Mouse (Mus musculus): ENCODE results near the gene Fer. TPM values are rescaled to one million over a fixed set of nuclear protein-coding genes. Genes with fewer than 3 reads are reported as not detected.

The Fer gene
- polyA plus RNA-seq, 1 experiment from 2014 or later: 29.7 TPM

DNA sequence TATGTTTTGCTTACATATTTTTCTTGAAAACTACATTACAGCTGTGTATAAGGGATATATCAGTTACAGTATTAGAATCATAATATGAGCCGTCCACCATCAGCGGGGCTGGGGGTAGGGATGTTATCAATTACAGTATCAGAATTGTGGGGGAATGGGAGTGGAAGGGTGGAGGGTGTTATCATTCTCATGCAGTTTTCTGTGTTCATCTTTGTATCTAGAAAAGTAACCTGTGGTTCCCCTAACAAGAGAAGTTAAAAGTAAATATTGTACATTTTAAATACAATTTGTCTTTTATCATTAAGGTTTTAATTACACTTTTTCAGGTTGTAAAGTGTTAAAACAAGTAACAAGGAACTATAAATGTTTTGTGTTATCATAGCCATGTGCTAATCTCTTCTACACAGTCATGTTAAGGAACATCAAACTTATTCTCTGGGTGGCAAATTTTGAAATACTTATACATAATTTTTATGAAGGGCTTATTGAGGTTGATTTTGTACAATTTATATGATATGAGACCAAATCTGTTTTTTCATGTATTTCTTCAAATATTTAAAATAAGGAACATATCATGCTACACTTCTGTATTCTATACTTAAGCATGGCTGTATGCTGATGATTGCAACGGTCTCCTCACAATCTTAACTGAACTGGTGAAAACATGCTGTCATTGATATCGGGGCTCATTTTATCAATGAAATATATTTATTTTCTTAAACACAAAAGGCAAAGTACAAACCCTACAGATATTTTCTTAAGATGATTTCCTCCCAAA, 116.1 kb downstream of the Fer start:
- Histone ChIP-seq H3K9ac (ENCODE audit: low read length) (no peak overlapping the region), H3K27ac (ENCODE audit: low read length) (no peak overlapping the region), H3K27me3 (ENCODE audit: control insufficient read depth, insufficient read depth, low read length) (no peaks in the 10 kb centered on the region), H3K9me3 (replicated peaks; ENCODE audit: control insufficient read depth, low read length) (no peaks in the 10 kb centered on the region), H3K36me3 (ENCODE audit: control insufficient read depth, insufficient read depth, low read length) (0 out of 2 replicates have a peak, but pooled peaks cover 4% of the 10 kb centered on the region), H3K4me1 (ENCODE audit: control insufficient read depth, insufficient read depth, low read length) (0 out of 2 replicates have a peak, but pooled peaks cover 3% of the 10 kb centered on the region), H3K4me3 (replicated peaks; ENCODE audit: low read length) (no peak overlapping the region), H3K4me2 (ENCODE audit: low read depth, low read length) (no peak overlapping the region)
- ATAC-seq (ENCODE audit: insufficient read depth, low FRiP score): no peak
- 80% methylated on average over 4 of the region's 4 CpGs for WGBS

DNA sequence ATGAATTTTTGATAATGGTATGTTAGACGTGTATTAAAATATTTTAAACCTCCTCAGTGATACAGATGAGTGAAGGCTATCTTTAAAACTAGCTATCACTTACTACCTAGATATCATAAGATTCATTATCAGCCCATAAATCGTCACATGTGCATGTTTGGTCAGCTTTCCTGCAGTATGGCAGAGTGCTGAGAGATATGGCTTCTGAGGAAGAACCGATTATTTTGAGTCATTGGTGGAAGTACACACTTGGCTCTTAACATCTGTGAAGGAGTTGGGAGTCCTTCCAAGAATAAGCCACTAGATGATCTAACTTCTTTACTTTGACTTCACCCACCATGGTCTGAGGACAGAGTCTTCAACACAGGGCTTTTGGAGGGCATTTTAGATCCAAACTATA, 117.3 kb downstream of the Fer start:
- no peak overlapping the region for H3K4me3 ChIP-seq (replicated peaks; ENCODE audit: low read length)
- 0 out of 2 replicates have a peak, but pooled peaks cover 4% of the 10 kb centered on the region for H3K36me3 ChIP-seq (ENCODE audit: control insufficient read depth, insufficient read depth, low read length)
- H3K27ac ChIP-seq (ENCODE audit: low read length): no peak overlapping the region
- H3K9ac ChIP-seq (ENCODE audit: low read length): no peak overlapping the region
- no peak for ATAC-seq (ENCODE audit: insufficient read depth, low FRiP score)
- no peaks in the 10 kb centered on the region for H3K4me1 ChIP-seq (ENCODE audit: control insufficient read depth, insufficient read depth, low read length)
- no peaks in the 10 kb centered on the region for H3K27me3 ChIP-seq (ENCODE audit: control insufficient read depth, insufficient read depth, low read length)
- 70% methylated on average over 3 of the region's 3 CpGs for WGBS
- H3K9me3 ChIP-seq (replicated peaks; ENCODE audit: control insufficient read depth, low read length): no peaks in the 10 kb centered on the region
- H3K4me2 ChIP-seq (ENCODE audit: low read depth, low read length): no peak overlapping the region

DNA sequence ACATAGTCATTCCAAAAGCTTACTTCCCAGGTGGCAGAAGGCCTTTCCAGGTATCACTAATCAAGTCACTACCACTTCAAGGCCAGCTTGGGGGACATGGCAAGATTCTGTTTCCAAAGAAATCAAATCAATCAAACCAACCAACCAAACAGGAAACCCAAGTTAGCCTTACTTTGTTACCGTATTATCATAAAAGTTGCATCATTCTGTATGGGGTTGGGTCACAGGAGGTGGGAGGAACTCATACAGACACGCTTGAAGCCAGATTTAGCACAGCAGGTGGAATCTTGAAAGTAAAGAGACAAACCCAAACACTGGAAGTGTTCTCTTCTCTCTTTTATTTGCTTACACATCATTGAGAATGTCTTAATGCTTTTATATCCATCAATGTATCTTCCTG, 125.8 kb downstream of the Fer start:
- Histone ChIP-seq H3K36me3 (ENCODE audit: control insufficient read depth, insufficient read depth, low read length) (no peaks in the 10 kb centered on the region), H3K9me3 (replicated peaks; ENCODE audit: control insufficient read depth, low read length) (no peaks in the 10 kb centered on the region), H3K27me3 (ENCODE audit: control insufficient read depth, insufficient read depth, low read length) (no peaks in the 10 kb centered on the region), H3K9ac (ENCODE audit: low read length) (no peak overlapping the region), H3K4me1 (ENCODE audit: control insufficient read depth, insufficient read depth, low read length) (no peaks in the 10 kb centered on the region), H3K4me3 (replicated peaks; ENCODE audit: low read length) (no peak overlapping the region), H3K27ac (ENCODE audit: low read length) (no peak overlapping the region), H3K4me2 (ENCODE audit: low read depth, low read length) (no peak overlapping the region)
- WGBS: 66% methylated on average over 2 of the region's 2 CpGs
- ATAC-seq (ENCODE audit: insufficient read depth, low FRiP score): no peak

DNA sequence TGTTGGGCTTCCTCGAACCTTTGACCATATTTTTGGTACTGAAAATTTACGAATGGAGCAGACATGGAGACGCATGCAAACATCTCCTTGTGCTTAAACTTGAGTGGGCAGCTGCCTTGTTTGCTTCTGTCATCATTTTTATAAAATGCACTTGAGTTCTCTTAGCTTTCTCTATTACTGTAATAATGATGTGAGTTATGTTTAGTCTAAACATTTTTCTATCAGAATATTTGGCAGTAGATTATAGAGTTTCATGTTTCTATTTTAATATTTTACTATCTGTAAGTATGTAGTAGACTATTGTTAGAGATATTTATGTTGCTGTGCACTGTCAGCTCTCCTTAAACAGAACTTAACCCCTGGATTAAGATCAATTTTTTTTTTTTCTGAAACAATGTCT, 128.3 kb downstream of the Fer start:
- 81% methylated on average over 3 of the region's 3 CpGs for WGBS
- Histone ChIP-seq H3K4me1 (ENCODE audit: control insufficient read depth, insufficient read depth, low read length) (no peaks in the 10 kb centered on the region), H3K4me3 (replicated peaks; ENCODE audit: low read length) (no peak overlapping the region), H3K4me2 (ENCODE audit: low read depth, low read length) (no peak overlapping the region), H3K27ac (ENCODE audit: low read length) (no peak overlapping the region), H3K9ac (ENCODE audit: low read length) (no peak overlapping the region), H3K36me3 (ENCODE audit: control insufficient read depth, insufficient read depth, low read length) (no peaks in the 10 kb centered on the region), H3K9me3 (replicated peaks; ENCODE audit: control insufficient read depth, low read length) (no peaks in the 10 kb centered on the region), H3K27me3 (ENCODE audit: control insufficient read depth, insufficient read depth, low read length) (no peaks in the 10 kb centered on the region)
- ATAC-seq (ENCODE audit: insufficient read depth, low FRiP score): no peak

DNA sequence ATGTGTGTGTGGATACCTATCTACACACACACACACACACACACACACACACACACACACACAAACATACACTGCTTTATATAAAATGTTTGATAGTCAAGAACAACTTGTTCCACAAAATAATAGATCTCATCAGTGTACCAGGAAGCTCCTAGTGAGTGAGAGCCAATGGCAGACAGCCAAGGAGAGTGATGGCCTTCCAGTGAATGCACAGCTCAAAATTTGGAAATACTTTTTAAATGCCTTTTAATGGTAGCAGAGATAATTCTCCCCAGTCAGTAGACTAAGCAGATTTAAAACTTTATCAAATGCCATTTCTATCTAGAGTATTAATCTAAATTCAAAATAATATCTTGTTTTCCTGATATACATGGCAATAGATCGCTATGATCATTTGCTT, 133.1 kb downstream of the Fer start:
- no peaks in the 10 kb centered on the region for H3K4me1 ChIP-seq (ENCODE audit: control insufficient read depth, insufficient read depth, low read length)
- H3K27me3 ChIP-seq (ENCODE audit: control insufficient read depth, insufficient read depth, low read length): no peaks in the 10 kb centered on the region
- H3K27ac ChIP-seq (ENCODE audit: low read length): no peak overlapping the region
- ATAC-seq (ENCODE audit: insufficient read depth, low FRiP score): no peak
- no peak overlapping the region for H3K4me2 ChIP-seq (ENCODE audit: low read depth, low read length)
- no peaks in the 10 kb centered on the region for H3K36me3 ChIP-seq (ENCODE audit: control insufficient read depth, insufficient read depth, low read length)
- no peaks in the 10 kb centered on the region for H3K9me3 ChIP-seq (replicated peaks; ENCODE audit: control insufficient read depth, low read length)
- H3K9ac ChIP-seq (ENCODE audit: low read length): no peak overlapping the region
- 83% methylated on average over 1 of the region's 1 CpGs for WGBS
- H3K4me3 ChIP-seq (replicated peaks; ENCODE audit: low read length): no peak overlapping the region

DNA sequence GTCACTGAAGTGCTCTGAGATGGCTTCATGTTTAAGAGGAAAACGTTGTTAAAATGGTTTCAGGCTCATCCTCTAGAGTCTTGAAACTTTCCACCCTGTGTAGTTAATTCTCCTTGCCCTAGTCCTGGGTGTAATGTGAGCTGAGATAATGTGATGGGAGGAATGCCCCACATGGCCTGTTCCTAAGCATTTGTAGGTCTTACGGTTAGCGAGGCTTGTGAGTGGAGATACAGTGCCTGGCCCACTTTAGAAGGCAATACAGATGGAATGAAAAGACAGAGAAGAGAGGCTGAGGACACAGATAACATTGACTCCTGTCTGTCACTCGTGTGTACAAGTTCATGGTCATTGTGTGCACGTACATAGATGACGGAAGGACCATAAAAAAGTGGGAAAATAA, 134.8 kb downstream of the Fer start:
- no peaks in the 10 kb centered on the region for H3K9me3 ChIP-seq (replicated peaks; ENCODE audit: control insufficient read depth, low read length)
- H3K27ac ChIP-seq (ENCODE audit: low read length): no peak overlapping the region
- 81% methylated on average over 6 of the region's 6 CpGs for WGBS
- no peaks in the 10 kb centered on the region for H3K36me3 ChIP-seq (ENCODE audit: control insufficient read depth, insufficient read depth, low read length)
- H3K9ac ChIP-seq (ENCODE audit: low read length): no peak overlapping the region
- H3K27me3 ChIP-seq (ENCODE audit: control insufficient read depth, insufficient read depth, low read length): no peaks in the 10 kb centered on the region
- H3K4me2 ChIP-seq (ENCODE audit: low read depth, low read length): no peak overlapping the region
- no peak for ATAC-seq (ENCODE audit: insufficient read depth, low FRiP score)
- no peaks in the 10 kb centered on the region for H3K4me1 ChIP-seq (ENCODE audit: control insufficient read depth, insufficient read depth, low read length)
- no peak overlapping the region for H3K4me3 ChIP-seq (replicated peaks; ENCODE audit: low read length)

DNA sequence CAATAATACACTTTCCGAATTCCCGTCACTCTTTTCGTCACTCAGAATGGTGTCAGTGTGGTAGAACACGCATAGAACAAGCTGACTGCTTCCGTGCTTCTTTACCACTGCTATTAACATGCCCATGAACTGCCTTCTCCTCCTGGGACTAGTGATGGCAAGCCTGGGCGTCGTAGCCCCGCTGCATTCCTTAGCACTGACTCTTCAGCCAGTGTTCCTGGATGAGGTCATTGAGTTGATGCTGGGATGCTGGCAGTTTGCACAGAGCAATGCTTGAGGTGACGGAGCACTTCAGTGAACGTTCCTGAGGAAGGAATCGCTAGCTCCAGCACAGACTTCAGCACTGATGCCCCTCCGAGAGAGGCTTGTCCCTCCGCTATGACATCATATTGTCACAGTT, 140.6 kb downstream of the Fer start:
- no peaks in the 10 kb centered on the region for H3K27me3 ChIP-seq (ENCODE audit: control insufficient read depth, insufficient read depth, low read length)
- no peaks in the 10 kb centered on the region for H3K36me3 ChIP-seq (ENCODE audit: control insufficient read depth, insufficient read depth, low read length)
- no peak overlapping the region for H3K4me2 ChIP-seq (ENCODE audit: low read depth, low read length)
- H3K9ac ChIP-seq (ENCODE audit: low read length): no peak overlapping the region
- no peak overlapping the region for H3K27ac ChIP-seq (ENCODE audit: low read length)
- H3K4me1 ChIP-seq (ENCODE audit: control insufficient read depth, insufficient read depth, low read length): no peaks in the 10 kb centered on the region
- no peak; the same call in 1 of the 2 replicates for ATAC-seq (ENCODE audit: insufficient read depth, low FRiP score)
- H3K4me3 ChIP-seq (replicated peaks; ENCODE audit: low read length): no peak overlapping the region
- H3K9me3 ChIP-seq (replicated peaks; ENCODE audit: control insufficient read depth, low read length): no peaks in the 10 kb centered on the region
- 59% methylated on average over 13 of the region's 13 CpGs for WGBS

DNA sequence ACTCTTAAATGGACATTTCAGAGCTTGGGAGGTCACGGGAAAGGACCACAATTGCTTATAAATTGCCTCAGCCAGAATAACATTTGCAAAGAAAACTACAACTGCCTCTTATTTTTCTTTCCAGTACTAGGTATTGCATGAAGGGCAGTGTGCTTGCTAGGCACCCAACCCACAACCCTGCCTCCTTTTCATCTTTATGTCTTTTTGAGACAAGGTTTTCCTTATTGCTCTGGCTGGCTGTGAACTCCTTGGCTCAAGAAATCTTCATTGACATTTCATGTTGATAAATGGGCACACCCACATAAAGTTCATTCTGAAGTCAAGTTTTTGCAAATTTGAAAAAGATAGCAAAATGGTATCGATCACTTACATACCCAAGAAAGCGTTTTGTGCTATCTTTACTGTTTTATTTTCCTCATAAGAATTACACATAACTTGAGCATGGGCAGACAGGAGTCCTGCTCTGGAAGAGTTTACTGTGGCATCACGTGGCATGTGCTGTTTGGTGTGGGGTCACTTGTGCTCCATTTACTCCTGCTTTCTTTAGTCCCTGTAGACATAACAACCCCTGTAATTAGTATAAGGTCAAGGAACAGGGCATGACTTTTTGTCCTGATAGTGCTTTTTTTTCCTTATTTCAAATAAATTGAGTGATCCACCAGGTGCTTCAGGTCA, 142.8 kb downstream of the Fer start:
- H3K4me3 ChIP-seq (replicated peaks; ENCODE audit: low read length): no peak overlapping the region
- no peaks in the 10 kb centered on the region for H3K36me3 ChIP-seq (ENCODE audit: control insufficient read depth, insufficient read depth, low read length)
- H3K9ac ChIP-seq (ENCODE audit: low read length): no peak overlapping the region
- no peak for ATAC-seq (ENCODE audit: insufficient read depth, low FRiP score)
- H3K27me3 ChIP-seq (ENCODE audit: control insufficient read depth, insufficient read depth, low read length): no peaks in the 10 kb centered on the region
- H3K4me1 ChIP-seq (ENCODE audit: control insufficient read depth, insufficient read depth, low read length): no peaks in the 10 kb centered on the region
- WGBS: 66% methylated on average over 4 of the region's 4 CpGs
- H3K27ac ChIP-seq (ENCODE audit: low read length): no peak overlapping the region
- H3K9me3 ChIP-seq (replicated peaks; ENCODE audit: control insufficient read depth, low read length): no peaks in the 10 kb centered on the region
- no peak overlapping the region for H3K4me2 ChIP-seq (ENCODE audit: low read depth, low read length)

DNA sequence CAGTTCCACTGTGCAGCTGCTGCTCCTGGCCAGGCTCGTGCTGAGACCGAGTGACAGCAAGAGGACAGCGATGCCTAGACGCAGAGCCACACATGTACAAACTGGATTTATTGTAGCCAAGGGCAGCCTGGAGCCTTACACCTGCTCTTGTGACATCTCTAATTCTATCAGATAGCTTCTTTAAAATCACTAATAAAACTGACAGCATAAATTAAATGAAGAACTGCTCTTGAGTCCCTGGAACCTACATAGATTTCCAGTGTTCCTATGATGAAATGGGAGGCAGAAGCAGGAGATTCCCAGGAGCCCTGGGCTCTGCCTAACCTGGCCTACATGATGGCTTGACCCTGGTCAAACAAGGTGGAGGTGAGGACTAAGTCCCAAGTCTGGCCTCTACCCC, 153.7 kb downstream of the Fer start:
- Histone ChIP-seq H3K9ac (ENCODE audit: low read length) (no peak overlapping the region), H3K4me1 (ENCODE audit: control insufficient read depth, insufficient read depth, low read length) (no peaks in the 10 kb centered on the region), H3K27me3 (ENCODE audit: control insufficient read depth, insufficient read depth, low read length) (no peaks in the 10 kb centered on the region), H3K36me3 (ENCODE audit: control insufficient read depth, insufficient read depth, low read length) (no peaks in the 10 kb centered on the region), H3K4me2 (ENCODE audit: low read depth, low read length) (no peak overlapping the region), H3K27ac (ENCODE audit: low read length) (no peak overlapping the region), H3K4me3 (replicated peaks; ENCODE audit: low read length) (no peak overlapping the region), H3K9me3 (replicated peaks; ENCODE audit: control insufficient read depth, low read length) (no peaks in the 10 kb centered on the region)
- WGBS: 87% methylated on average over 4 of the region's 4 CpGs
- ATAC-seq (ENCODE audit: insufficient read depth, low FRiP score): no peak
